Mouse (Mus musculus) lung, adult 10 weeks (tissue): ENCODE results near the gene Acot3. TPM values are rescaled to one million over a fixed set of nuclear protein-coding genes. Genes with fewer than 3 reads are reported as not detected.

Experiments used
- polyA plus RNA-seq: library from polyadenylated mRNA; stranded (reverse); fragments of 350-450 nt; fragmentation: Illumina TruSeq; extraction: RNeasy Lipid Tissue Mini Kit (QIAGEN cat#74804); gene quantifications from one replicate; pipeline ENCODE4 v1.2.3, GENCODE M21; 2014; ENCODE audit warnings: low read depth, low replicate concordance; ENCODE audit not compliant: insufficient read depth

Gene Acot3
- not detected for polyA plus RNA-seq

DNA sequence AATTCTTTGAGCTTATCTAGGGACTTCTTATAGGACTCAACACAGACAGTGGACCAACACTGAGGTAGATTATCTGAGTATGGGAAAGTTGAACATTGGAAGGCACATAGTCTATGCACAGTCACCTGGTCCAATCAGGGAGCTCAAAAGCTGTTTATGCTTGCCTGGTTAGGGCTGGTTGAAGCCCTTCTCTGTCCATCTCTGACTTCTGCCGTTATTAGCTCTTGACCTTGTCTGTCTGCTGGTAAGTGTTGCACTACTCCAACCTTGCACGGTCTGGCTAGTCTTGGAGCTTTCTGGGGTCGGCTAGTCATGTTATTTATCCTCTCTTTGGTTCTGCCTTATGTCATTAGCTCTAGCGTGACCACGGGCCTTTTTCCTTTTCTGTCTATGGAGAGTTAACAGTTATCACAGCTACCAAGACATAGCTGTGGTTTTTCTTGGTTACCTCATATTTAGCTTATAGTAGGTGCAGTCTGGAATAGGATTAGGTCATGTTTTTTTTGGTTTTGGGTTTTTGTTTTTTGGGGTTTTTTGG, at the start of gene Acot3:
Acot3 (plus strand) TSS at position 208 of the 538 bp plus-strand sequence.

GRCm38 (mm10) chr12:84009171-84009965, 42.6 kb upstream of the Acot3 start, which contains the start of gene Acot1:
Gene Acot1, plus strand, starts transcription at chr12:84009490.

GRCm38 (mm10) chr12:84038241-84038640, 13.7 kb upstream of the Acot3 start, which contains the start of gene Acot4:
Gene Acot4, plus strand, starts transcription at chr12:84038379.

GRCm38 (mm10) chr12:84038691-84039111, 13.2 kb upstream of the Acot3 start, which contains the start of gene Gm49366:
Gene Gm49366, plus strand, starts transcription at chr12:84038935.

DNA sequence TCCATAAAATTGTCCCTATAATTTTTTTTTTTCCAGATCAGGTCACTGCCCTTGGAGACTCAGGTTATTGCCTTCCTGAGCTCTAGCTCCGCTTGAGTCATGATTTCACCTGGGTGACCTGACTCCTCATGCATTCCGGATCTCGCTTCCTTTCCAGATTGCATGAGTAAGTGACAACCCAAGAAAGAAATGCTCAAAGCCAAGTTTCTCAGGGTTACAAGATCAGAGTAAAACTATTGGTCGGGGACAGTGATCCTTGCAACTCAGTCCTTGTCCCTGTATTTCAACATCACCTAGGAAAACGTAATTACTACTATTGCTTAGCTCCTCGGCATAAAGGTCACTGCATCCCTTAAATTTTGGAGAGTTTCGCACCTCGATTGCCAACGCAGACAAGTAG, 17.0 kb downstream of the Acot3 start, which contains the start of gene Acot5:
Acot5 (plus strand) TSS at position 340 of the 400 bp plus-strand sequence.

DNA sequence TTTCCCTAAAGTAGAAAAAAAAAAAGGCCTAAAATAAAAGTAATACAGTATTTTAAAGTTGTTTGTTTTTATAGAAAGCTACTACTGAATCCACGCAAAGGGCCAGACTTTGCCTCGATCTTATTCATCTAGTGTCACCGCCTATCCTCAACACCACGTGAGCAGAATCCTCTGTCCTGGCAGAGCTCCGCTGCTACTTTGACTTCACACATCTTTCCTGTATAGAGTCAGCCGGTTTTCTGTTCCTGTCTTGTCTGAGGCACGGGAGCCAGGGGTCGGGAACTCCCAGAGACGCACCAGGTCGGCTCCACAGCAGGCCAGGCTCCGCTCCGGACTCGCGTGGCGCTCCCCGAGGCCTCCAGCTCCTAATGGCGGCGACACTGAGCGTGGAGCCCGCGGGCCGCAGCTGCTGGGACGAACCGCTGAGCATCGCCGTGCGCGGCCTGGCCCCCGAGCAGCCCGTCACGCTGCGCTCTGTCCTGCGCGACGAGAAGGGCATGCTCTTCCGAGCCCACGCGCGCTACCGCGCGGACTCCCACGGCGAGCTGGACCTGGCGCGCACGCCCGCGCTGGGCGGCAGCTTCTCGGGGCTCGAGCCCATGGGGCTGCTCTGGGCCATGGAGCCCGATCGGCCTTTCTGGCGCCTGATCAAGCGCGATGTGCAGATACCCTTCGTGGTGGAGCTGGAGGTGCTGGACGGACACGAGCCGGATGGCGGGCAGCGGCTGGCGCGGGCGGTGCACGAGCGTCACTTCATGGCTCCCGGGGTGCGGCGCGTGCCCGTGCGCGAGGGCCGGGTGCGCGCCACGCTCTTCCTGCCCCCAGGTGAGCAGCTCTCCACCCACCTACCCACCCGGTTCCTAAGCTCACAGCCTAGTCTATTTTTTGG, 48.9 kb downstream of the Acot3 start, which contains the start of gene Acot6:
Acot6 (plus strand) TSS at position 51 of the 889 bp plus-strand sequence.

Other genes starting within 250 kb of the Acot3 start
- 36.8 TPM for gene Numb, start 130.2 kb upstream of the Acot3 start, polyA plus RNA-seq
- 11.2 TPM for gene Riox1, start 101.5 kb upstream of the Acot3 start, polyA plus RNA-seq
- not detected for gene Heatr4, start 67.3 kb upstream of the Acot3 start, polyA plus RNA-seq
- gene Acot2, start 64.3 kb upstream of the Acot3 start, polyA plus RNA-seq, result 9.2 TPM
- gene Acot1, start 42.7 kb upstream of the Acot3 start, polyA plus RNA-seq, result 97.6 TPM
- 0.31 TPM for gene Acot4, start 13.8 kb upstream of the Acot3 start, polyA plus RNA-seq
- gene Gm49366, start 13.2 kb upstream of the Acot3 start, polyA plus RNA-seq, result not detected
- not detected for gene Acot5, start 17.2 kb downstream of the Acot3 start, polyA plus RNA-seq
- 1.3 TPM for gene Acot6, start 48.5 kb downstream of the Acot3 start, polyA plus RNA-seq
- gene Dnal1, start 62.2 kb downstream of the Acot3 start, polyA plus RNA-seq, result 4.7 TPM
- gene Pnma1, start 96.3 kb downstream of the Acot3 start, polyA plus RNA-seq, result 1.4 TPM
- gene Elmsan1, start 166.7 kb downstream of the Acot3 start, polyA plus RNA-seq, result 7.2 TPM
- 24.7 TPM for gene Ptgr2, start 233.1 kb downstream of the Acot3 start, polyA plus RNA-seq